Mouse (Mus musculus): ENCODE data around the gene Psmb2. TPM values are rescaled to one million over a fixed set of nuclear protein-coding genes. Genes with fewer than 3 reads are reported as not detected.

Gene Psmb2
- polyA plus RNA-seq, 1 experiment from 2014 or later: 475 TPM

- H3K9me3 ChIP-seq: no peaks in the 10 kb centered on the region
- no peaks in the 10 kb centered on the region for H3K27me3 ChIP-seq (replicated peaks)
- no peak overlapping the region for H3K4me2 ChIP-seq
- H3K27ac ChIP-seq: no peak overlapping the region
- ATAC-seq (ENCODE audit: insufficient read depth, low FRiP score, low read depth): no peak
- 72% methylated on average over 4 of the region's 4 CpGs for WGBS
- peaks cover 13% of the 10 kb centered on the region for H3K4me1 ChIP-seq
- H3K4me3 ChIP-seq (replicated peaks): no peak overlapping the region
- H3K36me3 ChIP-seq: peaks cover 18% of the 10 kb centered on the region
- no peak overlapping the region for H3K9ac ChIP-seq
Measured at GRCm38 (mm10) chr4:126756766-126757165, 79.3 kb downstream of the Psmb2 start.

DNA sequence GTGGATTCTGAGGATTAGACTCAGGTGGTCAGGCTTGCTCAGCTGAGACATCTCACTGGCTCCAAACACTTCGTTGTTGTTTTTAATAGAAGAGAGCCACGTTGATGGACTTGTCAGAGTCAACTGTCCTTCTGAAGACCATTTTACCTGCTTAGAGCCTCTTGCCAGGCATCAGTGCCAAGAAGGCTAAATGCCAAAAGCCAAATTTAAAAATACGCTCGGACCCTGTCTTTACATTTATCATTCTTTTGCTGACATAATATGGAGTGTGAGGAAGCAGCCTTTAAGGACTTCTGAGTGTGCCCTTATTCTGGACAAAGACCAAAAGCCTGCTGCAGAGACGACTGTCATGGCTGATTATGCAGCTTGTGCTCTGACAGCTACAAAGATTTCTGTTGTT lies 80.9 kb downstream of the Psmb2 start:
- no peaks in the 10 kb centered on the region for H3K27me3 ChIP-seq (replicated peaks)
- no peak overlapping the region for H3K27ac ChIP-seq
- H3K9ac ChIP-seq: no peak overlapping the region
- no peaks in the 10 kb centered on the region for H3K9me3 ChIP-seq
- H3K36me3 ChIP-seq: peaks cover 18% of the 10 kb centered on the region
- no peak for ATAC-seq (ENCODE audit: insufficient read depth, low FRiP score, low read depth)
- no peak overlapping the region for H3K4me3 ChIP-seq (replicated peaks)
- no peak overlapping the region for H3K4me2 ChIP-seq
- WGBS: 81% methylated on average over 5 of the region's 5 CpGs
- peaks cover 7% of the 10 kb centered on the region; the same call in 1 of the 2 replicates for H3K4me1 ChIP-seq

Other genes starting within 250 kb of the Psmb2 start
- 13.9 and 15.2 TPM in 2 replicates for gene Ago3, start 248.1 kb upstream of the Psmb2 start, polyA plus RNA-seq (2015; fragmentation: Nextera tagmentation; extraction: Ambion mirVana)
- 5.1 and 5.2 TPM in 2 replicates for gene Ago1, start 209.0 kb upstream of the Psmb2 start, polyA plus RNA-seq (2015; fragmentation: Nextera tagmentation; extraction: Ambion mirVana)
- 1.6 and 2.1 TPM in 2 replicates for gene Ago4, start 144.2 kb upstream of the Psmb2 start, polyA plus RNA-seq (2015; fragmentation: Nextera tagmentation; extraction: Ambion mirVana)
- 36.1 and 40.0 TPM in 2 replicates for gene Clspn, start 120.7 kb upstream of the Psmb2 start, polyA plus RNA-seq (2015; fragmentation: Nextera tagmentation; extraction: Ambion mirVana)
- gene 5730409E04Rik, start 67.8 kb upstream of the Psmb2 start, polyA plus RNA-seq (2015; fragmentation: Nextera tagmentation; extraction: Ambion mirVana): 2.3 and 2.5 TPM in 2 replicates
- not detected in 2 replicates for gene Tfap2e, start 58.6 kb downstream of the Psmb2 start, polyA plus RNA-seq (2015; fragmentation: Nextera tagmentation; extraction: Ambion mirVana)
- gene Ncdn, start 75.8 kb downstream of the Psmb2 start, polyA plus RNA-seq (2015; fragmentation: Nextera tagmentation; extraction: Ambion mirVana): 24.7 and 26.9 TPM in 2 replicates
- 20.2 and 29.9 TPM in 2 replicates for gene AU040320, start 75.9 kb downstream of the Psmb2 start, polyA plus RNA-seq (2015; fragmentation: Nextera tagmentation; extraction: Ambion mirVana)

Data from stomach, embryonic 15.5 days (tissue).